Mouse (Mus musculus) ES-Bruce4 (cell line): Measurements from ENCODE around the gene Prpf19.

Experiments
- CTCF ChIP-seq: IDR thresholded peaks from one replicate; pipeline ENCODE4 v1.8.1; 2011; ENCODE audit warnings: low read depth, low read length
- EP300 ChIP-seq: IDR thresholded peaks from 2 replicates; pipeline ENCODE4 v1.6.1; 2011; ENCODE audit warnings: low read depth, low read length; ENCODE audit not compliant: insufficient read depth
- POLR2A ChIP-seq: IDR thresholded peaks from one replicate; pipeline ENCODE4 v1.8.1; 2011; ENCODE audit warnings: low read length; ENCODE audit not compliant: insufficient read depth

GRCm38 (mm10) chr19:10921058-10921457, 26.0 kb downstream of the Prpf19 start:
- no peak for TF ChIP-seq CTCF
- TF ChIP-seq POLR2A, result no peak
- no peak for TF ChIP-seq EP300
